Mouse (Mus musculus) right cerebral cortex, postnatal 14 days (tissue): Measurements from ENCODE around the gene Fezf1.

Source experiments
- DNase-seq: peaks from one replicate; pipeline ENCODE4 v3.0.0; 2022

Fezf1 gene

GRCm38 (mm10) chr6:23246790-23247511 lies 1.2 kb downstream of the Fezf1 start:
- no peak for DNase-seq

- DNase-seq = no peak
Observed at GRCm38 (mm10) chr6:23246061-23246789, 1.9 kb downstream of the Fezf1 start.

GRCm38 (mm10) chr6:23245545-23246011 lies 2.6 kb downstream of the Fezf1 start:
- DNase-seq = no peak

GRCm38 (mm10) chr6:23245121-23245520 lies 3.0 kb downstream of the Fezf1 start:
- no peak for DNase-seq

GRCm38 (mm10) chr6:23243821-23244760 lies 4.1 kb downstream of the Fezf1 start:
- no peak for DNase-seq

GRCm38 (mm10) chr6:23211499-23211898 lies 36.7 kb downstream of the Fezf1 start:
- DNase-seq = no peak

GRCm38 (mm10) chr6:23207791-23208190 lies 40.4 kb downstream of the Fezf1 start:
- DNase-seq = no peak

GRCm38 (mm10) chr6:23202630-23203029 lies 45.5 kb downstream of the Fezf1 start:
- no peak for DNase-seq
